Mouse (Mus musculus): ENCODE data around the gene Cops7a.
A peak's percentile ranks its signal among the peaks of the same experiment; 100 is the strongest.

Gene Cops7a

DNA sequence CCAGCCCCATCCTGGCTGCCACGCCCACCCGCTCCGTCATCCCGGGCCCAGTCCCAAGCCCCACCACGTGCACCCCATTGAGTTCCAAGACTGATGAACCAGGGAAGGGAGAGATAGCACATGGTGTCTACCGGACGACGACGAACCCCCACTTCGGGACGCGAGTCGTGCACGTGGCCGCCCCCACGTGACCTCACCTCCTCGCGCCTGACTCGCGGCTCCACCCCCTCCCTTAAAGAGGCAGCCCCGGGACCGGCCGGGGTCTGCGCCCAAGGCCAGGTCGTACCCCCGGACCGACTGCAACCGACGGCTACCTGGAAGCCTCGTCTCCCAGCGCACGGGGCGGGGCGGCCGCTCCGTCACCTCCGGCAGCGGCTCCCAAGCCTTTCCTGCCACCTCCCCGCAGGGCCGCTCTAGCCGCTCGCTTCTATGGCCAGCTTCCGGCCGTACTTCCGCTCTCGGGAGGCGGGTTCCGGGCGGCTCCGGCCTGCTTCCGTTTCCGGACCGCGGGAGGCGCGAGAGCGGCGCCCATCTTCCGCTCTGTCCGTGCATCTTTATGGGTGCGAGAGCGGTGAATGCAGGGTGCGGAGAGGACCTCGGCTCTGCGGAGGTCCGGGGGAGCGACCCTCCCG lies at the start of gene Cops7a:
Gene Cops7a (minus strand): TSS at position 451 of the 632 bp plus-strand sequence.
- peak; percentile 95 for DNase-seq

DNA sequence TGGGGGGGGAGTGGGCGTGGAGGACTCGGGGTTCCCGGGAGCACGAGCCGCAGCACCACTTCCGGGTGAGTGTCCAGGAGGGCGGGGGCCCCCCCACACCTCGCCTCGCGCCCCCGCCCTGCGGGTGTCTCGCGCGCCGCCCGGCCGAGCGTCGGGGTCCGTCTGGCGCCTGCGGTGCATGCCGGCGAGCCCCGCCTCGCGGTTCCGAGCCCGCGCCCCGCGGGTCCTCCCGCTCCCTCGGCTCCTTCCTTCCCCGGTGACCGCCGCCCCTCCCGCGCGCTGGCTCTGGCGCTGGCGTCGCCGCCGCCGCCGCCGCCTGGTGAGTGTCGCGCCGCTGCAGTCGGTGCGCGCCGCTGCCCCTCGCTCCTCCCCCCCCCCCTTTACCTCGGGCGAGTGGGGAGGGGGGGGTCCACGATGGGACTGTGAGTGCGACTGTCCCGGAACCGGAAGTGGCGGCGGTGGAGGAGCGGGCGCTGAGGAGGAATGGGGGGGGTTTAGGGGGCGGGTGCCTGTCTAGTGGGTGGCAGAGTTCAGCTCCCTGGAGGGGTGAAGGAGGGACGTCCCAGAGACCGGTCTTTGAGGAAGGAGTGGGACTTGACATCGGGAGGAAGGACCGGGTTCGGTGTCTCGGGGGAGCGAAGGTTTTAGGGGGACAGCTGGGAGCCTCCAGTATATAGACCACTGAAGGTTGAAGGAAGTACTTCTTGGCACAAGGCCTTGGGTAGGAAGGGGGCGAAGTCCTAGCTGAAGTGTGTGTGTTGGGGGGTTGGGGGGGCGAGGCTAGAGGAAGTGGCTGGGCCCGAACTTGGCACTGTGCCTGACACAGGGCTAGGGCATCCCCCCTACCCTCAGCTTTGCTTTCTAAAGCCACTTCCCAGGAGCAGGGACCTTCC lies 44.1 kb upstream of the Cops7a start:
- DNase-seq = peak; percentile 69

DNA sequence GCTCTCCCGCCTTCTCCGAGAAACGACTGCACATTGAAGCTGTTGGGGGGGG lies 43.6 kb upstream of the Cops7a start, which contains the start of gene Zfp384:
Gene Zfp384 (plus strand): TSS at position 17 of the 52 bp plus-strand sequence.
- no peak for DNase-seq

DNA sequence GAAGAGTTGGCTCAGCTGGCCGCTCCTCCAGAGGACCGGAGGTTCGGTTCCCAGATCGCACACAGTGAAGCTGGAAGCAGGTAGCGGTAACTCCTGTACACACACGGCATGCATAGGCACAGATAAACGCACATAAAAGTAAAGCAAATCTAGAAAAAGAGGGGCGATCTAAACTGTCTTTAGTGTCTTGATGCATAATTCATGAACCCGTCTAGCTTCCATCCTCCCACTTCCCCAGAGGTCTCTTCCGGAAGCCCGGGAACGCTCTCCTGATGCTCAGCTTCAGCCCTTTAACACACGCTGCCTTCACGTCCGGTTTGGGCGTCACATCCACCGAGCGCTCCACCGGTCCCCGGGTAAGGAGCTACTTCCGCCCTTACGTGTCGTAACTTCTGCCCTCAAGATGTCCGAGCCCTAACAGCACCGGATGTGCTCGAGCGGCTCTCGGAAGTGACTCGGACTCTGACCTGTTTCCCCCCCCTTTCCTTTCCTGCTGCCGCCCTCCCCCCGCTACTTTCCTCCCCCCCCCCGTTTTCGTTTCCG lies 43.3 kb upstream of the Cops7a start:
- DNase-seq = peak; percentile 96

DNA sequence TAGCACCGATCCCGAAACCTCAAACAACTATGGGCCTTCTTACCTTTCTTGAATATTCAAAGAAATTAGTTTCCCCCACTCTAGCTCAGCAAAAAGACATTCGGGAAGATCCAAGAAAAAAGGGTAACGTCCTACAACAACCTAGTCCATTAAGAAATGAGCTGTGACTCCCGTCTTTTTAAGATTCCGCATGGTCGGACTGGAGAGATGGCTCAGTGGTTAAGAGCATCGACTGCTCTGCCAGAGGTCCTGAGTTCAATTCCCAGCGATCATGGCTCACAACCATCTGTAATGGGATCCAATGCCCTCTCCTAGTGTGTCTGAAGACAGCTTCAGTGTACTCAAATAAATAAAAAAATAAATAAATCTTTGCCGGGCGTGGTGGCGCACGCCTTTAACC lies 42.7 kb upstream of the Cops7a start:
- no peak for DNase-seq

DNA sequence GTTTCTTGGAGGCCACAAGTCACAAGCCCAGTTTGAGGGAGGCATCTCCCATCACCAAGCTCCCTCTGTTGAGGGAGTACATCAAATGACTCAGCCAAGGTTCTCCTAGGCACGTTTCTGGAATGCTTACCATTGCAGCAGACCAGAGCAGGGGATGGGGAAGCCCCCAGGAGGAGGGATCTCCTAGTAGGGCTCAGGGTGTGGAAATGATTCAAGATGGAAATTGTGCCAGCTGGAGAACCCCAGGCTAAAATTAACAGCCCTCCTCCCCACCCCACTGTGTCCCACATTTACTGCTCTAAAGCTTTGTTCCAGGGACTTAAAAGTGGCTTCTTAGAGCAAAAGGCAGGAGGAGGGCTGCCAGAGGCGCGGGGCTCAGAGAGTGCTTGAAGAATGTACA lies 39.7 kb upstream of the Cops7a start:
- DNase-seq = no peak

DNA sequence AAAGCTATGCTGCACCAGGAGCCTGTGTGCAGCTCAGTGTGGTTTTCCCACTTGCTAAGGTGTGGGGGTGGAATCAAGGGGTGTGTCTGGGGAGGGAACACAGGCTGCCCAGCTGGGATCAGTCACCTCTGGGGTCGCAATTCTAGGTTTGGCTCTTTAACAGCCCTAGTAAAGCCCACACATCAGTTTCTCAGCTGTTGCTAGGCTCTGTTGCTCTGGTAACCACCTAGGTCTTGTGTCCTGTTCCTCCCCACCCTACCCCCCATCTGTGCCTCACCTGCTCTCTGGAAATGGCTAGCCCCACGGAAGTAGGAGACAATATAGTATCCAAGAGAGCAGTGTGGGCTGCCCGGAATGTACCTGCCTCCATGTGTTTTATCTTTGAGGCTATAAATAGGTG lies 38.4 kb upstream of the Cops7a start:
- no peak for DNase-seq

DNA sequence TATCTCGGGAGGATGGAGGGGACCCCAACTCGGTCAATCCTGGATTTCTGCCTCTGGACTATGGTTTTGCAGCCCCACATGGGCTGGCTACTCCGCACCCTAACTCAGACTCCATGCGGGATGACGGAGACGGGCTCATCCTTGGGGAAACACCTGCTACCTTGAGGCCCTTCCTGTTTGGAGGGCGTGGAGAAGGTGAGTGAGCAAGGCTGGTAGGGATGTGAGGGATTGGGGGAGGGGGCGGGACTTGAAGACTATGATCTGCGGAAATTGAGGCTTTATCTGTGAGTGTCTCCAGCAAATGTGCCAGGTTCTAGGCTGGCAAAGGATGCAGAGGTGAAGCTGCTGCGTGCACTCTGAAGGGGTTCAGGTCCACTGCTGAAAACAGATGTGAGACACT lies 34.2 kb upstream of the Cops7a start:
- DNase-seq = no peak

DNA sequence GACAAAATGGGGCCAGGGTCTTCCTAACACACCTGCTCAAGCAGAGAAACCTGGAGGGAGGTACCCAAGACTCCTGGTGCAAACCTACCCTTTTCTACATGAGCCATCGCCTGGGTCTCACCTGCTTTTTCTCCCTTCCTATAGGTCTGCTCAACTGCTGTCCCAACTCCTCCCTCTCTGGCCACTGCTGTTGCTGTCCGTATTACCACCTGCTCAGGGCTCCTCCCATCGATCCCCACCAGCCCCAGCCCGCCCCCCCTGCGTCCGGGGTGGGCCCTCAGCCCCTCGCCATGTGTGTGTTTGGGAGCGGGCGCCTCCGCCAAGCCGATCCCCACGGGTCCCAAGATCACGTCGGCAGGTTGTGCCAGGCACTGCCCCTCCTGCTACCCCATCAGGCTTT lies 33.8 kb upstream of the Cops7a start:
- DNase-seq = no peak

DNA sequence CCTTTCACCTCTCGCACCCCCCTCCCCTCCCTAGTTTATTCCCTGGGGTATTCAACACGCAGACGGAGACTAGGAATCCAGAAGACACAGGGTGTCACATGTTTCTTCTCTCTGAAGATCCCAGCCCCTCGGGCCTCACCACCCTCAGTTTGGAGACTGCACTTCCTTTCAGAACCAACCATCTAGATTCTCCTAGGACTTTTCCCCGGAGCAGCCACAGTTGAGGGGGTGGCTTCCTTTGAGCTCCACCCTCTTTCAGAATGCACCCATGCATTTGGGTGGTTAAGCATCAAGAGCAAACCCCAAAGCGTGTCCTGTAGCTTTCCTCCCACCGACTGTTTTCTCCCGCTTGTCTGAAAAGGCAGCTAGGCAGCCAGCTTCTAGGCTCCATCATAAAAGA lies 32.7 kb upstream of the Cops7a start:
- no peak for DNase-seq

DNA sequence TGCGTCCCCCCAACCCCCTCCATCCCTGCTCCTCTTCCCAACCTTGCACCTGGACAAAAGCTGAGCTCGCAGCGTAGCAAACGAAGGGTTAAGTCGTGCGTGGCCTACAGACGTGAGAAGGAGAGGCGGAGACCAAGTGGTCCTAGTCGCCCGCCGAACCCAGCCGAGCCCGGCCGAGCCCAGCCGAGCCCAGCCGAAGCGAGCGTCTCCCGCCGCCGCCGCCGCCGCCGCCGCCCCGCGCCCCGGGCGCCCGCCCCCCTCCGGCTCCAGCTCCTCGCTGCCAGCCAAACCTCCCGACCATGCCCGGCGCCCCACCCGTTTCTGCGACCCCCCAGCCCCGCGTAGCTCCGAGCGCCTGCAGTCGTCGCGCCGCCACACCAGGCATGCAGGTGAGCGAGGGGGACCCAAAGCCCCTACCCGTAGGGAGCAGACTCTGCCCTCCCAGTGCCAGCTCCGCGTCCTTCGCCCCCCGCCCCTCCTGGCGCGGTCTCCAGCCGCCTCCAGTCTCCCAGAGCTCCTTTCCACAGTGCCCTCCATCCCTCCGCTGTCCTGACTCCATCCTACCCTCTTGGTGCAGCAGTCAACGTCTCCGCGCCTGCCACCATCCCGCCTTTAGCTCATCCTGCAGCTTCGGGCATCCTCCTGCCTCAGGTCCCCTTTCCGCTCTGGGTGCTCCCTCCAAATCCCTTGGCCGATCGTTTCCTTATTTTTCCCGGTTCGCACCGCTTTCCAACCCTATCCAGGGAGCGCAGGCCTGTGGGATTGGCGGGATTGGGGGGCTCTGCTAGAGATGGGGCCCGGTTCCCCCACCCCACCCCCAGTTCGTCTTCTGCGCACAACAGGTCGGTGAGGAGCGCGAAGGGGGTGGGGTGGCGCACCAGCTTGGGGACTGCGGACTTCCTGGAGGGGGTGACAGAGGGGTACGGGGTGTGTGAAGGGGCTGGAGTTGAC lies 31.5 kb upstream of the Cops7a start, which contains the start of gene Pianp:
Gene Pianp (plus strand): TSS at position 144 of the 951 bp plus-strand sequence.
- DNase-seq = peak; percentile 84

DNA sequence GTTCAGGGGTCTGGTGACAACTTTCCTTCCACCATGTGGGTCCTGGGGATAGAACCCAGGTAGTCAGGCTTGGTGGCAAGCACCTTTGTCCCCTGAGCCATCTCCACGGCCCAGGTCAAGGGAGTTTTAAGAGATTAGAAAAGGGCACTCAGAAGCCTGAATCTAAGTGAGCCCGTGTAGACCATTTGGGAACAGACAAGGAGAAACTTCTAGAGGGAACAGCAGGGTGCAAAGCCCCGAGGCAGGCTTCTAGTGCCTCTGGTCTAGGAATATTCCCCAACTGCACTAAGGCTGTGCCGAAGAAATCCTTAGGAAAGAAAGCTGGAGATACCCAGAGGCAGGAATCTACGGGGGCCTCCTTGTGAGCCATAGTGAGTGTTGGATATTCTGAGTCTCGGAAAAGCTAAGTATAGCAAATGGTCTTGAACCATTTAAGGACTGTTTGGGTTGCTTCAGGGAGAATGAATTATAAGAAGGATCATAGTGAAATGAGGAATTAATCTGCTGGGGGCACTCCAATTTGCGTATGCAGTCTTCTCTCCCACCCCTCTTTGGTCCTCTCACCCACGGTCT lies 30.6 kb upstream of the Cops7a start:
- DNase-seq = no peak

DNA sequence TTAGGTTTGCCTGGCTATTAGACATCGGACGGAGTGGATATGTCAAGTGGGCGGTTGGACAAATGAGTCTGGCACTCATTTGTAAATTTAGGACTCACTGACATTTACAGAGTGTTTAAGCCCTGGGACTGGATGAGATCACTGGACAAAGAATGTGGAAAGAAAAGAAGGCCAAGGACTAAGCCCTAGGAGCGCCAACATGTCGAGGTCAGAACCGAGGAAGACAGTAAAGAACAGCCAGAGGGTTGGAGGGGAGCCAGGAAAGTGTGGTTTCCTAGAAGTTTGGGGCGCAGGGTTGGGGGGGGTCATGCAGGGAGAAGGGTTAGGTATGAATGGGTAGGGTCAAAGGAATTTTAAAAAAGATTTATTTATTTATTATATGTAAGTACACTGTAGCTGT lies 29.9 kb upstream of the Cops7a start:
- DNase-seq = no peak

DNA sequence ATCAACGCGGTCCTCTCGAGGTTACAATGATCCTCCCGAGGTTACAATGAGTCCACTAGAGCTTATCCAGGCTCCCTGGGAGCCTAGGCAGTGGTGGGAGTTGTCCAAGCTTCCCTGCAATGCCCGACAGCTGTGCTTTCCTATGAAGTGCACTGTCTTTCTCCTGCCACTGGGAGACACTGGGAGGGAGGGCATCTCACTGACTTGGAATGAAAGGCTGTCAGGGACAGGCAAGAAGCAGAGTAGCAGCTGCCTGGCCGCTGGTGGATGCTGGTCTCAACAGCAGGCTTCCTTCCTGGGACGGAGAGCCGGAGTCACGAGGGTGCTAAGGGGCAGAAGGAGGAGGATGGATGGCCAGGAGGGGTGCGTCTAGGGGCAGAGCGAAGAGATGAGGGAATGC lies 28.5 kb upstream of the Cops7a start:
- no peak for DNase-seq

DNA sequence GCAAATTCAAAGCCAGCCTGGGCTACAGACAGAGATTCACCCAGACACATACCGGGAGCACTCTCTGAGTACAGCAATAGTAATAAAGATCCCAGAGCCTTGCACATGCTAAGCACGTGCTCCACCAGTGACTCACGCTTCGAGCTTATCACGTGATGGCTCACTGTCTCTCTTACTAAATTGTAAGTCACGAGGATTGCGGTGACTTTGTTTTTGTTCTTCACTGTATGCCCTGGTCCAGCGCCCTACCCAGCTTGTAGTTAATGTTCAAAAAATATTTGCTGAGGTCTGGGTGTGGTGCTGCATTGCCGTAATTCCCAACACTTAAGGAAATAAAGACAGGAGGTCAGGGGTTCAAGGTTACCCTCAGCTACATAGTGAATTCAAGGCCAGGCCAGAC lies 28.0 kb upstream of the Cops7a start:
- DNase-seq = no peak

DNA sequence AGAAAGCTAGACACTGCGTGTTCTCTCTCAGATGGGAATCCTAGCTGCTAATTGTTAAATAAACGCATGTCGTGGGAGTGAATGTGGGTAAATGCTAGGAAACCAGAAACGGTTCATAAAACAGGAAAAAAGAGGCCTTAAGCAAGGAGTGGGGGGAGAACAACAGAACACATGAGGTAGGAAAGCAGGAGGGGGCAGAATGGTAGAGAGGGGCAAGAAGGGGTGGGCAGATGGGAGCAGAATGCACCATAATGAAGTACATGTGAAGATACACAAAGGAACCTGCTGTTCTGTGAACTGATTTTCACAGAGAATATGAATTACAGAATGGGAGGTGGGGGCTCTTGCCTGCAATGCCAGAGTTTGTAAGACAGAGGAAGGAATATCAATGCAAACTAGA lies 26.9 kb upstream of the Cops7a start:
- no peak for DNase-seq

DNA sequence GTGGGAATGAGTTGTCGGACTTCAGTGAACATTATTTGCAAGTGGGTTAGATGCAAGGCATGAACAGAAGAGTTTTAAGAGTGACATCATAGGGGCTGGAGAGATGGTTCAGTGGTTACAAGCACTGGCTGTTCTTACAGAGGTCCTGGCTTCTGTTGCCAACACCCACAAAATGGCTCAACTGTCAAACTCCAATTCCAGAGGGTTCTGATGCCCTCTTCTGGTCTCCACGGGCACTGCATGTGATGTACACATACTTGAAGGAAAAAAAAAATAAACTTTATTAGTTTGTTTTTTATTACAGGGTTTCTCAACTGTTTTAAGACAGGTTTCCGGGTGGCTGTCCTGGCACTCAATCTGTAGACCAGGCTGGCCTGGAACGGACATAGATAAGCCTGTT lies 2.4 kb upstream of the Cops7a start:
- peak; percentile 49 for DNase-seq

DNA sequence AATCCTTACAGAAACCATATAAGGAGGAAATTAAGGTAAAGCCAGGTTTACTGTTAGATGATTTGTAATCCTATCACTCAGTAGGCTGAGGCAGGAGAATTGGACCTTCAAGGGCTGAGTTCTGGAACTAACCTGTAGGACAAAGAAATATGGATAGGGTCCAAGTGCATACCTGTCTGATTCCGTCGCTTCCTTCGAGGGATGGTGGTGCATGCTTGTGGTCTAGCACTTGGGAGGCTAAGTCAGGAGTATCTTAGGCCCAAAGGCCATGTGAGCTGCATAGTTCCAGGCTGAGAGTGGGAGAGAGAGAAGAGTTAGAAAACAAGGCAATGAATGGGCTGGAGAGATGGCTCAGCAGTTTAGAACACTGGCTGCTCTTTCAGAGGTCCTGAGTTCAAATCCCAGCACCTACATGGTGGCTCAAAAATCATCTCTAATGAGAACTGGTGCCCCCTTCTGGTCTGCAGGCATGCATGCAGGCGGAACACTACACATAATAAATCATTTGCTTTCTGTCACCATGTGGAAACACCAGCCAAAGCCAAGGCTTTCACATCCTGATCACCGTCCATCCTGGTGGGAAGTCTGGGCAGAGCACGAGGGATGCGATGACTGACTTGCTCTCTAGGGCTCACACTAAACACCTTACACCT lies 1.3 kb upstream of the Cops7a start:
- no peak for DNase-seq

DNA sequence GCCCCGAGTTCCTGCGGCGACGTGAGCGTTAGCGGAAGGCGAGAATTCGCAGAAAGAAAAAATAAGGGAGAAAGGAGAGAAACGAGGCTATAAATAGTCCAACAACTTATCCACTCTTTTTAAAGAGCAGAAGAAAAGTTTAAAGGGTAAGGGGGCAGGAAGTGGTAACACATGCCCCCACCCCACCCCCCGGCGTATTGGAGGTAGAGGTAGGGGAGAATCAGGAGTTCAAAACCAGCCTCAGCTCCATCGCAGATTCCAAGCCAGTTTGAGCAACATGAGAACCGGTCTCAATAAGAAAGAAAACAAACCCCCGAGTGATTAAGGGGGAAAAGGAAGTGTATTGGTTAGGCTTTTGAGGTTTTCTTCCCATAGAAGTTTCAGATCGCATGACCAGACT lies 409 bp upstream of the Cops7a start:
- no peak for DNase-seq

DNA sequence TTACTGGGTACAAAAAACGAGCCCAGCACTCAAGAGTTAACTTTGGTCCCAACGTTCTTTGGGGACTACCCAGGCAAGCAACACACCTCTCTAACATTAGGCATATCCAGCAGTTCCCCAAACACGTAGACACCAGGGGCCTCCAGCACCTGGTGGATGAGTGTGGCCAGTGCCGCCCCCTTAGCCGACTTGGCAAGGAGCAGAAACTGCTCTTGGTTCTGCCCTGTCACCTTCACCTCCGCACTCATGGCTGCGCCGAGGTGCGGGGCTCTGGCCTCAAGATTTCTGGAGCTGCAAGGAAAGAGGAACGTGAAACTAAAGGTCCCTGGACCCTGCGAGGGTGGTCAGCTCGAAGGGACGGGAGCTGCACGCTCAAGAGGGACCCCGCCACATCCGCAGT lies 700 bp downstream of the Cops7a start:
- no peak for DNase-seq

DNA sequence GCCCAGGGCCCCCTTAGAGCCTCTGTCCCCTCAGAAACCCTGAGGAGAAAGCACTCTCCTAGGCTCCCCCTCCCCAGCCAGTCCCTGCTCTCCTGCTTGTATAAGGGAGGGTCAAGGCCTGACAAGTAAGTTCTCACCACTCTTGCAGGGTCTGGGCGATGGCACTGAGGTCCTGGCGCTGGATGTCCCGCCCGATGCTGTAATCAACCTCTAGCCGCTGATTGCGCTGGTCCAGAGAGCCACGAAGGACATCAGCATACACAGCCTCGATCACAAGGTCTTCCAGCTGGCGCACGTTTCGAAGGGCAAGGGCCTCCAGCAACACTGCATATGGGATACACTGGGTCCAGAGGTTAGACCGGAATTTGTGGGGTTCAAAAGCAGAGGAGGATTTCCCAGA lies 4.3 kb downstream of the Cops7a start:
- DNase-seq = no peak

DNA sequence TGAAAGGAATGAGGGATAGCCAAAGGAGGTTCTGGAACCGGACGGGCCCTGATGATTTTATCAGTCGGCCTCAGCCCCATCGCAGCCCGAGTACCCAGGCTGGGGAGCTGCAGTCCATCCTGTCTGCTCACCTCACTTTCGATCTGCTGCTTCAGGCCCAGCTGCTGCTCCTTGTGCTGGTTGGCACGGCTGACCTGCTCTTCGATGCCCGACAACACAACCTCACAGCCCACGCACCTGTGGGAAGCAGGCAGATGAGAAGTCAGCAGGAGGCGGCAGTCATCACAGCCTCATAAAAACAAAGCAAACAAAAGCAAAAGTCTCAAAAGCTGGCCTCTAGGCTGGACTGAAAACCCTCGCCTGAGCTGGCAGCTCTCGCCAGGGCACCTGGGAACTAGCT lies 5.4 kb downstream of the Cops7a start:
- no peak for DNase-seq

DNA sequence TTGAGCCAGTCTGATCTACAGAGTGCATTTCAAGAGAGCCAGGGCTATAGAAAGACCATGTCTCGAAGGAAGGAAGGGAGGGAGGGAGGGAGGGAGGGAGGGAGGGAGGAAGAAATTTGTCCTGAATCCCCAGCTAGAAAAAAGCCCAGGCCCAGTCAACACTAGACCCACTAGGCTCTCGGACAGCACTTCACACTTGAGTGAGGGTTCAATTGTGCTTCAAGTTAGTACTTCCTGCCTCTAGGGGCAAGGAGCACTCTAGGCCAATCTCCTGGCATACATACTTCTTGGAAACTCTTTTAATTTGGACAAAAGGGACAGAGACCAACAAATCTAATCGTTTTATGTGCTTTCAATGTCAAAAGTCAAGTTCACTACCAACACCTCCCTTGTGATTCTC lies 7.2 kb downstream of the Cops7a start:
- DNase-seq = no peak

Data from cerebellum, adult 8-10 months (tissue).